Mouse (Mus musculus) layer of hippocampus, postnatal 10 days (tissue): Measurements from ENCODE around the gene Msl2. TPM values are rescaled to one million over a fixed set of nuclear protein-coding genes. Genes with fewer than 3 reads are reported as not detected.

Source experiments
- DNase-seq, 2 experiments: peaks; one replicate each; pipeline ENCODE4 v3.0.0; 2021; ENCODE audit warnings: low spot score in 2 of 2
- total RNA-seq, 2 experiments: library from RNA; stranded (reverse); gene quantifications; 2 replicates each; pipeline ENCODE4 v1.2.3; 2021

The Msl2 gene
- total RNA-seq, 2 experiments from 2014 or later: 56.7 to 58.4 TPM

GRCm38 (mm10) chr9:101152872-101153271 lies 79.0 kb downstream of the Msl2 start:
- no peak for DNase-seq

Other genes with a start within 250 kb of the Msl2 start
- 10 to 100 TPM; 50.8 to 53.3 TPM for gene Pccb, start 39.2 kb upstream of the Msl2 start, total RNA-seq
- gene Ppp2r3a, start 177.7 kb downstream of the Msl2 start, total RNA-seq: 10 to 100 TPM; 31.4 to 31.6 TPM